Mouse (Mus musculus) spleen, embryonic (tissue): ENCODE measurements around the gene Ifrd2.

ENCODE experiments used
- CTCF ChIA-PET: fragments of 350-600 bp; sonication (Branson Sonifier 250); formaldehyde crosslinking; loops from one replicate; lab custom pipeline; 2022; lab: Charles Lee

Gene Ifrd2

DNA sequence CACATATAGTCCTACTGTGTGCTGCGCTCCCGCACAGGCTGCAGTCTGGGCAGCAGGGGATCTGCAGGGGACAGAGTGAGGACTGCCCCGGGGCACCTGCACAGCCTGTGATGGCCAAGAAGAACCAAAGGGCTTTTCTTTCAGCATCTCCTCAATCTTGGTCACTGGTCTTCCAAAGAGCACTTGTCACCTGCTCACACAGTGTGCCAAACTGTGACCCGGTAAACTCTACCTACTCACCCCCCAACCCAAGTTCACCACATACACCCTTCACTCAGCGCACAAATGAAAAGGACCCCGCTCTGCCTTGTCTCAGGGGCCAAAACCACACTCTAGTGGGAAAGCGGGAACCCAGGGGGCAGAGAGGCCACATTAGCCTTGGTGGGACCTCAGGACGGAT is 44.4 kb downstream of the Ifrd2 start:
- CTCF ChIA-PET: no interaction called here

- CTCF ChIA-PET: interaction anchor here (0.8 kb wide), 2 partner anchors 13 to 30 kb away, joined by 3 read pairs; no protein-coding TSS in a partner anchor
Observed at GRCm38 (mm10) chr9:107632478-107632877, 45.0 kb downstream of the Ifrd2 start.

- CTCF ChIA-PET: interaction anchor here (0.8 kb wide), 2 partner anchors 14 to 31 kb away, joined by 3 read pairs; no protein-coding TSS in a partner anchor
Observed at GRCm38 (mm10) chr9:107633091-107633660, 45.7 kb downstream of the Ifrd2 start.

GRCm38 (mm10) chr9:107633661-107634405 is 46.4 kb downstream of the Ifrd2 start:
- CTCF ChIA-PET: no interaction called here

GRCm38 (mm10) chr9:107634406-107635278 is 47.2 kb downstream of the Ifrd2 start:
- CTCF ChIA-PET: no interaction called here

DNA sequence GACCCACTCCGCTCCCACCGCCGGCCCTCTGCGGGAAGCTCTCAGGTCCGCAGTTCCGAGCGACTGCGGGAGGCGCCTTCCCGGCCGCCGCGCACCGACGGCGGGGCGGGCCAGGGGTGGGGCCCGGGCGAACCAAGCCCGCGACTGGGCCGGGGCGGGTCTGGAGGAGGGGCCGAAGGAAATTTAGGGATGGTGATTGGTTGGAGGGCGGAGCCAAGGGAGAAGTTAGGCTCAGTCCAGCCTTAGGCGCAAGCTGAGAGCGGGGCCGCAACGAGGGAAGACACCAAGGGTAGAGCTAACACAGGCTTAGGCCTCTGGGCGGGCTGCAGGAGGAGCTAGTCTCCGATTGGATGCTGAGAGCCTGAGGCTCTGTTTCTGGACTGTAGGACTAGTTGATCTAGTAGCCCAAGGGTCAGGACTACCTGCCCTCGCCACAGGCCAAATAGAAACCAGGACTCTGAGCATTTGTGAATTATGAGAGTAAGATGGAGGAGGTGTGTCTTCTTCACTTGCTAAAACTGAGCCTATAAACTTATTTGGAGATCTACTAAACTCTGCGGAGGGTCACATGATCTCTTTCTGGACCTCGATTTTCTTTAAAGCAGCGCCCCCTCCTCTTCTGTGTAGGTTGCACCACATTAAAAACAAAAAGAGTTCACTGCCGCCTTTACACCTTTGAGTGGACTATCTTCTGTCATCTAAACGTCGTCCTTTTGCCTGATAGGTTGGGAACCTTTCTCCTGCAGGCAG is 48.0 kb downstream of the Ifrd2 start, which contains the start of gene Gnai2:
Gene Gnai2 (minus strand): TSS at position 89 of the 750 bp plus-strand sequence.
- CTCF ChIA-PET: interaction anchor here (1.1 kb wide), 1 partner anchor 48 kb away, joined by 3 read pairs; the partner anchor contains the start of gene Ifrd2

GRCm38 (mm10) chr9:107637070-107637469 is 49.6 kb downstream of the Ifrd2 start:
- CTCF ChIA-PET: no interaction called here

DNA sequence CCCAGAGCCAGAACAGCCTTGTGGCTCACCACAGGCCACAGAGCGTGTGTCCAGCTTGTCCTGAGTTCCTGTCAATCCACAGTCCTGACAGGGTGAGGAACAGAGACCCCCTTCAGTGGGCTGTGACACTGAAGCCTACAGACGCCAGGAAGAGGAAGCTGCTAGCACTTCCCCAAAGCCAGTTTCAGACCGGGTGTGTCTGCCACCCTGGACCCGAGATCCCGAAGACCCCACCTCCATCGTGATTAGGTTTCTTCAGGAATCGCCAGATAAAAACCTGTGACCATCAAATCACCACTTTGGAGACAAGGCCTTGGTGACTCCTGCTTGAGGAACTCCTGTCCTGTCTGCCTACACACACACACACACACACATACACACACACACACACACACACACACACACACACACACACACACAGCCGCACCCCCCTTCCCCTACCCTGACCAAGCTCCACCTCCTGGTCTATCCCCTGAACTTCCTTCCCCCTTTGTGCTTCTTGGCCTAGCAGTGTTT is 52.9 kb downstream of the Ifrd2 start:
- CTCF ChIA-PET: interaction anchor here (1.5 kb wide), 1 partner anchor 14 kb away, joined by 5 read pairs; no protein-coding TSS in a partner anchor

DNA sequence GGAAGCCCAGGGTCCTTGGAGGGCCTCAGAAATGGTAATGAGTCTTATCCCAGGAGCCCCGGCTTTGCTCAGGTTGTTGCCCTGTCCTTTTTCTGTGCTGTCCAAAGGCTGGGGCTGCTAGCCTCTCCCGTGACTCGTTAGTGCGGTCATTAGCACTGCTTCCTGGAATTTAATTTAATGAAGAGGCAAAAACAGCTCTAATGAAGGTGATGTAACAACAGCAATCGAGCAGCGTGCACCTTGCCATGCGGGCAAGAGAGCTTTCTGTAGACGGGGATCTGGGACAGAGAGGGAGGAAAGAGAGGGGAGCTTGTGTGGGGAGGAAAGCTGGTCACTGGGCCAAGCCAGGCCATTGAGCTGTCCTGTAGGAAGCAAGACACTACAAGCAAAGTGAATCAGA is 54.2 kb downstream of the Ifrd2 start:
- CTCF ChIA-PET: no interaction called here
